Mouse (Mus musculus) C2C12 (cell line): ENCODE measurements around the gene Irf4. TPM values are rescaled to one million over a fixed set of nuclear protein-coding genes. Genes with fewer than 3 reads are reported as not detected.

ENCODE experiments used
- H3K27me3 ChIP-seq: one replicate; pipeline ENCODE4 v1.6.1; 2011; ENCODE audit not compliant: control insufficient read depth, insufficient read depth, insufficient read length
- H3K36me3 ChIP-seq: one replicate; pipeline ENCODE4 v1.6.1; 2011; ENCODE audit not compliant: control insufficient read depth, insufficient read depth
- H3K4me3 ChIP-seq: one replicate; pipeline ENCODE4 v1.5.1; 2011; ENCODE audit warnings: mild to moderate bottlenecking, control low read depth; ENCODE audit not compliant: poor library complexity, insufficient read depth, severe bottlenecking
- H3K79me2 ChIP-seq: one replicate; pipeline ENCODE4 v1.6.1; 2011; ENCODE audit not compliant: control insufficient read depth, insufficient read depth
- H3K79me3 ChIP-seq: one replicate; pipeline ENCODE4 v1.6.1; 2011; ENCODE audit warnings: low read depth, control low read depth
- H3ac ChIP-seq: one replicate; pipeline ENCODE3; 2011; ENCODE audit warnings: low read depth; ENCODE audit not compliant: control insufficient read depth, insufficient read length
- CEBPB ChIP-seq: IDR thresholded peaks from one replicate; pipeline ENCODE4 v1.6.1; 2011; ENCODE audit warnings: low read depth, mild to moderate bottlenecking, control low read depth, moderate library complexity
- CTCF ChIP-seq: IDR thresholded peaks from one replicate; pipeline ENCODE4 v1.5.1; 2011; ENCODE audit not compliant: control insufficient read depth, insufficient read depth, insufficient read length
- FOSL1 ChIP-seq: IDR thresholded peaks from one replicate; pipeline ENCODE4 v1.8.0; 2011; ENCODE audit warnings: mild to moderate bottlenecking, low read length; ENCODE audit not compliant: poor library complexity, insufficient read depth, severe bottlenecking
- MAX ChIP-seq: IDR thresholded peaks from one replicate; pipeline ENCODE4 v1.6.1; 2011; ENCODE audit warnings: mild to moderate bottlenecking, control low read depth
- MYOD1 ChIP-seq: IDR thresholded peaks from one replicate; pipeline ENCODE4 v1.6.1; 2011; ENCODE audit warnings: low read depth; ENCODE audit not compliant: control insufficient read depth, insufficient read length
- MYOG ChIP-seq: IDR thresholded peaks from one replicate; pipeline ENCODE4 v1.6.1; 2011; ENCODE audit not compliant: control insufficient read depth, insufficient read length; ENCODE audit errors: extremely low read depth
- USF1 ChIP-seq: IDR thresholded peaks from one replicate; pipeline ENCODE4 v1.6.1; 2011; ENCODE audit warnings: low read depth, mild to moderate bottlenecking, control low read depth, moderate library complexity
- polyA plus RNA-seq: library from polyadenylated mRNA; unstranded; fragments of >200 nt; fragmentation: generic; extraction: Trizol; gene quantifications from one replicate; pipeline ENCODE4 v1.2.1, GENCODE M21; 2012; ENCODE audit warnings: missing spikeins

Irf4 gene
- polyA plus RNA-seq, 1 experiment: not detected

DNA sequence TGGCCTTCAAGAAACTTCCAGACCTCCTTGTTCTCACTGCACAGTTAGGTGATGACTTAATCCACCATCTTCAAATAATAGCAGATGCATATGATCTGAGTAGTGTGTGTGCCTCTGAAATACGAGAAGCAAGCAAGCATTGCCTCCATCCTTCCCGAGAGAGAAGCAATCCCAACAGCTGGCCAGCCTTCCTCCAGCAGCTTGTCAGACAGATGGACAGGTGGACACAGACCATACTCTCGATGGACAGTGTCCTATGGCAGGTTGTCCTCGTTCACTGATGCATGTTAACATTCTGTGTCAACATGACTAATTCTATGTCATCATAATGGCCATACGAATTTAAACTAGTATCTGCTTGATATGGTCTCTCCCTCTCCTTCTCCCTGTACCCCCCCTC lies 25.8 kb upstream of the Irf4 start:
- Histone ChIP-seq H3K4me3 (no peak overlapping the region), H3K79me3 (no peaks in the 10 kb centered on the region), H3ac (no peak overlapping the region), H3K36me3 (no peaks in the 10 kb centered on the region), H3K27me3 (peaks cover 6% of the 10 kb centered on the region), H3K79me2 (no peaks in the 10 kb centered on the region)
- TF ChIP-seq MYOD1: no peak
- no peak for TF ChIP-seq MAX
- TF ChIP-seq CEBPB: no peak
- no peak for TF ChIP-seq FOSL1
- TF ChIP-seq CTCF: no peak
- no peak for TF ChIP-seq MYOG
- TF ChIP-seq USF1: no peak

DNA sequence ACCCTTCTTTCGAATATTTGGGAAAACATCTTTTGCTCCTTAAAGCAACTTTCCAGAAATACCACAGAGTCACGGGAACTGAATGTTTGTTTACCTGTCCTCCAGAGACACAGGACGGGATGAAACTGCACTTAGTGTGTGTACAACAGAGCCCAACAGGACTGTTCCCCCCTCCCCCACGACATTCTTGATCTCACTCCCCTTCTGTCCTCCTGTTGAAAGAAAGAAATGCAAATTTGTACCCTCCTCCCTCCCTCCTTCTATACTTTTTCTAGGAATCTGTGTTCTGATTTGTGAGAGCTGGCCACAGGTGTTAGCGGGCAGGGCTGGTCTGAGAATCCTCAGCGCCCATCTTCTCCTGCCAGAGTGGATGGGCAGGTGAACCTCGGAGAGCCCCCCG lies 25.2 kb upstream of the Irf4 start:
- Histone ChIP-seq H3K4me3 (no peak overlapping the region), H3ac (no peak overlapping the region), H3K27me3 (peaks cover 6% of the 10 kb centered on the region), H3K79me3 (no peaks in the 10 kb centered on the region), H3K79me2 (no peaks in the 10 kb centered on the region), H3K36me3 (no peaks in the 10 kb centered on the region)
- TF ChIP-seq MYOD1 (no peak), CTCF (no peak), USF1 (no peak), CEBPB (no peak), MAX (no peak)

DNA sequence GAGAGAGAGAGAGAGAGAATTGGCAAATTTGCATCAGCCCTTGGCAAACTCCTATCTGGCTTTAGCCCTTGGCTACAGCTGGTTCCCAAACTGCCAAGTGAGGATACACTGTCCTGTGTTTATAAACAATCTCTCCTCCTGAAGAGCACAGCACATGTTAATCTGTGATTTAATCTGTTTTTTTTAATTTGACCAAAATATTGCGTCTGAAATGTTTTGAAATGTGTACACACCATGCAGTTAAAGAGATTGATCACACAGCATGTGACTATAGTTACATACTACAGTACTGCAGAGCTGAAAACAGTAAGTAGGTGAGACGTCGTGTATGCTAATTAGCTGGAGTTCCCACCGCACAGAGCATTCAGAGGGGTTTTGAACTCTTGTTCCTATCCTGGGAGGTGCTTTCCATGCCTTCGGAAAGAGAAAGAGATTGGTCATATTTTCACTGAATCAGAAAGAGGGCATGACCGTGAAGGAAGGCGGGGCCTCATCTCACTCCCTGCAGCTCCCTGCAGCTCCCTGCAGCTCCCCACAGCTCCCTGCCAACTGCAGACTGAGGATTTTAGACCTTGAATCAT lies 24.2 kb upstream of the Irf4 start:
- H3K4me3 ChIP-seq: no peak overlapping the region
- no peaks in the 10 kb centered on the region for H3K79me3 ChIP-seq
- H3ac ChIP-seq: no peak overlapping the region
- no peaks in the 10 kb centered on the region for H3K79me2 ChIP-seq
- peaks cover 6% of the 10 kb centered on the region for H3K27me3 ChIP-seq
- H3K36me3 ChIP-seq: no peaks in the 10 kb centered on the region
- TF ChIP-seq MYOD1: no peak
- TF ChIP-seq CEBPB: no peak
- no peak for TF ChIP-seq CTCF
- TF ChIP-seq FOSL1: no peak
- TF ChIP-seq USF1: no peak
- TF ChIP-seq MYOG: no peak
- no peak for TF ChIP-seq MAX

DNA sequence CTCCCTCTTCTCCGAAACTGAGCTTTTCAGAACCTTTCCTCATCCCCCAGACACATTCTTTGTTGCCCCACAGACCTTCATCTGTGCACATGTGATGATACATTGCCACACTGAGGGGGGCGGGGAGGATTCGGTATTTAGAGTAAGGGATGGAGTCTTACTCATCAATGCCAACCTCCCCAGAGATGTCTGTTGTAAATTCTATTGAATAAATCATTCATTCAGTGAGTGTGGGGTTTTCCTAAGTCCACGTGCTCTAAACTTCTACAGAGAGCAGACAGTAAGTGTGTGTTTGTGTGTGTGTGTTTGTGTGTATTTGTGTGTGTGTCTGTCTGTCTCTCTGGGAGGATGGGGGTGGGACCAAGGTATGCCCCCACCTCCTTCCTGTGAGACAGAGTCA lies 22.1 kb upstream of the Irf4 start:
- Histone ChIP-seq H3K4me3 (no peak overlapping the region), H3K79me2 (no peaks in the 10 kb centered on the region), H3K79me3 (no peaks in the 10 kb centered on the region), H3K36me3 (no peaks in the 10 kb centered on the region), H3ac (no peak overlapping the region), H3K27me3 (no peaks in the 10 kb centered on the region)
- TF ChIP-seq FOSL1 (no peak), USF1 (no peak), MYOG (no peak)

DNA sequence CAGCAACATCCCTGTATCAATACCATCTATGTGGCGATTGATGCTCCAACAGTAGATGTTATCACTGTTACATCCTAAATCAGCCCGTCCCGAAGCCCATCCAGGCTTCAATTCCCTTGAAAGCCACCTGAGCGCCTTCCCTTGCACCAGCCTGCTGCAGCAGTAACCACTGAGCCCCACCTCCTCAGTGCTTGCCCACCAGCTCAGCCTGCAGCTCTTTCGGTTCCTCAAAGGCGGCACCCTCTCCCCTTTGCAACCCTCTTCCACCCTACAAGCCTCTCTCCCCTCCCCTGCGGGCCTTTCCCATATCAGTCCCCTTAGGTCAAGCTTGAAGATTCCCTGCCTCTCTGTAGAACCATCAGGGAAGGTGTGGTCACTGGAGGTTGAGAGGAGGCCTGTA lies 20.9 kb upstream of the Irf4 start:
- Histone ChIP-seq H3K36me3 (no peaks in the 10 kb centered on the region), H3K27me3 (no peaks in the 10 kb centered on the region), H3K4me3 (no peak overlapping the region), H3K79me2 (no peaks in the 10 kb centered on the region), H3ac (no peak overlapping the region), H3K79me3 (no peaks in the 10 kb centered on the region)
- TF ChIP-seq CEBPB (no peak), MAX (no peak), CTCF (no peak), USF1 (no peak), MYOD1 (no peak), FOSL1 (no peak), MYOG (no peak)

DNA sequence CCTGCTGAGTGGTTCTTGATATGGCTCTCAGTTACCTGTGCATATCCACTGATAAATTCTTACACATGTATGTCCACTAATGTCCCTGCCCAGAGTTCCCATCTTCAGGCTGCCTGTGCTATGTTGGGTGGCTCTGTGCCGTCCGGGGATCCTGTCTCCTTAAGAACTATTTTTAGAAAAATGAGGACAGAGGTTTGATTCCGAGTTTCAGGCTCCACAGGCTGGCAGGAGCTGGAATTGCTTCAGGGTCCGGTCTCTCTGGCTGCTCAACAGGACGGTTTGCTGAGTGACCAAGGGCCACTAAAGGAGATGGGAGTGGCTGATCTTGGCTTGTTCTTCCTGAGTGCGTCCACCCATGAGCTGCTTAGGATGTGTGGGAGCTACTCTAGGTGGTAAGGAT lies 19.8 kb upstream of the Irf4 start:
- no peak for TF ChIP-seq MYOD1
- TF ChIP-seq USF1: no peak
- TF ChIP-seq FOSL1: no peak
- TF ChIP-seq CEBPB: no peak
- no peak for TF ChIP-seq MYOG
- no peak for TF ChIP-seq CTCF
- TF ChIP-seq MAX: no peak
- Histone ChIP-seq H3K4me3 (no peak overlapping the region), H3K27me3 (no peaks in the 10 kb centered on the region), H3K79me2 (no peaks in the 10 kb centered on the region), H3ac (no peak overlapping the region), H3K79me3 (no peaks in the 10 kb centered on the region), H3K36me3 (no peaks in the 10 kb centered on the region)
